Mouse (Mus musculus): ENCODE data around the gene 4930447C04Rik. TPM values are rescaled to one million over a fixed set of nuclear protein-coding genes. Genes with fewer than 3 reads are reported as not detected.
A peak's percentile ranks its signal among the peaks of the same experiment; 100 is the strongest.

The 4930447C04Rik gene
- polyA plus RNA-seq, 1 experiment from 2014 or later = 9.4 TPM

DNA sequence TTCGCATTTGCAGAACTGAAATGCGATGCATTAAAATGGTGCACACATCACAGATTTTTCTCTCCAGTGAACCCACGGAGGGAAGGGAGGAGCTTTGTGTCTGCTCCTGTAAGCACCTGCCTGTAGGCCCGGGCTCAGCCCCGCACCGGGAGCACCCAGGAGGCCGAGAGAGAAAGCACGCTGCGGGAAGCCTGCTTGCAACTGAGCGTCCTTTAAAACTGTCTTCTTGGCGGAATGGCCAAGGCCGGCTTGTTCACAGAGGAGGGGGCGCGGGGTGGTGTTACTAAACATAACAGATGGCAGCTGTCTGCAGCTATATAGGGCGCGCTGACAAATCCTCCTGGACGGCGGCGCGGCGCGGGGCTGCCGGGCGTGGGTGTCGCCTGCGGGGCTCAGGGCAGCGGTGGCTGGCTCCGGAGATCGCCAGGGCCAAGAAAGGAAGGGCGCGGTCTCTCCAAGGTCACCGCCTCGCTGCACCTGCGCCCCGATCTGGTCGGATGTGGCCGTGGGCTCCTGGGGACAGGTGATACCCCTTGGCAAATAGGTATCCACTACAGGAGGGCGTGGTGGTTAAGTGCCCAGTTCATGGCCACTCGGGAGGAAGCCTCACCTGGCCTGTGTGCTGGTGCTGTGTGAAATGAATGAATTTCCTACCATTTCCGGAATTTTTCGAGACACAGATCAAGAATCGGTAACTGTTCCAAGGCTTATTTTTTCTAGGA, 108.7 kb downstream of the 4930447C04Rik start:
- H3K27ac ChIP-seq (ENCODE audit: low read depth, low read length) = peak overlapping the region; percentile 70
- H3K36me3 ChIP-seq (ENCODE audit: control insufficient read depth, insufficient read depth, low read length) = no peaks in the 10 kb centered on the region
- 6% methylated on average over 42 of the region's 42 CpGs for WGBS
- H3K9me3 ChIP-seq (ENCODE audit: control insufficient read depth, low read length) = no peaks in the 10 kb centered on the region
- H3K27me3 ChIP-seq (replicated peaks; ENCODE audit: control insufficient read depth, insufficient read depth, low read length) = peaks cover 3% of the 10 kb centered on the region; the same call in 1 of the 2 replicates
- ATAC-seq = peak; percentile 81
- peak overlapping the region; percentile 42 for H3K4me3 ChIP-seq (ENCODE audit: low read length)
- peak overlapping the region; percentile 75 for H3K4me2 ChIP-seq (ENCODE audit: low read length)
- H3K9ac ChIP-seq (ENCODE audit: low read depth, low read length) = peak overlapping the region; percentile 70
- peaks cover 6% of the 10 kb centered on the region for H3K4me1 ChIP-seq (ENCODE audit: control insufficient read depth, insufficient read depth, low read depth, low read length)

Other genes with a start within 250 kb of the 4930447C04Rik start
- gene Ppm1a, start 183.3 kb downstream of the 4930447C04Rik start, polyA plus RNA-seq (2015; fragmentation: Nextera tagmentation; extraction: Ambion mirVana) = 25.7 and 47.5 TPM in 2 replicates
- gene Six6, start 882 bp downstream of the 4930447C04Rik start, polyA plus RNA-seq (2015; fragmentation: Nextera tagmentation; extraction: Ambion mirVana) = not detected in 2 replicates
- gene Six1, start 113.1 kb upstream of the 4930447C04Rik start, polyA plus RNA-seq (2015; fragmentation: Nextera tagmentation; extraction: Ambion mirVana) = 0.58 and 1.5 TPM in 2 replicates
- gene Six4, start 172.7 kb upstream of the 4930447C04Rik start, polyA plus RNA-seq (2015; fragmentation: Nextera tagmentation; extraction: Ambion mirVana) = 0.24 and 0.47 TPM in 2 replicates
- gene Mnat1, start 182.9 kb upstream of the 4930447C04Rik start, polyA plus RNA-seq (2015; fragmentation: Nextera tagmentation; extraction: Ambion mirVana) = 16.2 and 17.4 TPM in 2 replicates

Data from hindbrain, embryonic 16.5 days (tissue).